Mouse (Mus musculus): Measurements from ENCODE around the gene Eepd1.

DNA sequence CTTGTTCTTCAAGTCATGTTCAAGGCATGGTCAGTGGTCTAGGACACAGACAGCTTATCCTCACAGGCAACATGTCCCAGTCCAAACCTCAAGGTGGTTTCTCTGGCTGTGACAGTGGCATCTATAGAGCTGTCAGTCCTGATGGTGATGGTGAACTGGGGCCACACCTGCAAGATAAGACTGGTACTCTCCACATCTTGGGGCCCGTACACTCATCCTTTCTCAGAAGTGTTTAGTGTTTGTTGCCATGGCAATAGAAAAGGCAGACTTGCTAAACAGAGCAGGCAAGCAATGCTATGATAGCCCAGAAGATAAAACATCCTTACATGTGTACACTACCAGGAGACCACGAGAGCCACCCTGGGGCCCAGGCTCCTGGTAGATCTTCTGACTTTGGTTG, 107.2 kb downstream of the Eepd1 start:
- TF ChIP-seq CTCF (IDR thresholded peaks at IDR 0.05; ENCODE audit: low read depth) (no peak), EP300 (IDR thresholded peaks at IDR 0.05; ENCODE audit: low read depth) (no peak)
